ENCODE assay signal across 32 mouse cellular contexts in genomic region chr8:84144636-84145245, GRCm38 (mm10). TPM values are rescaled to one million over a fixed set of nuclear protein-coding genes. Genes with fewer than 3 reads are reported as not detected.
A peak's percentile ranks its signal among the peaks of the same experiment; 100 is the strongest.
DNase-seq lines count a peak whose midpoint lies in the region; TF ChIP-seq lines count a peak whose summit lies in the region.
"Had no signal": no experiment of that assay in that cellular context is flagged by ENCODE, and none has a peak within 500 bp of the region (broad histone marks: within the 10 kb centered on the region; RNA-seq: fewer than 3 reads in every experiment).

No protein-coding gene starts in this region.

- H3K9ac ChIP-seq in MEL (ENCODE audit: control insufficient read depth, low read depth, low read length, poor library complexity, severe bottlenecking) = no peak overlapping the region
- H3K9ac ChIP-seq: heart, embryonic 12.5 days; hindbrain, embryonic 14.5 days; limb, embryonic 13.5 days; lung, embryonic 15.5 days; midbrain, embryonic 12.5 days; neural tube, embryonic 13.5 days had no signal

- H3K27ac ChIP-seq in MEL (ENCODE audit: control insufficient read depth, low read depth, low read length) = no peak overlapping the region
- H3K27ac ChIP-seq: heart, adult 2 months; hindbrain, embryonic 14.5 days; left cerebral cortex, adult 2 months; limb, embryonic 13.5 days; lung, embryonic 15.5 days; midbrain, embryonic 12.5 days; neural tube, embryonic 13.5 days had no signal

- H3K4me1 ChIP-seq in MEL (ENCODE audit: control insufficient read depth in 1 of 2, insufficient read depth in 2 of 2, low read length in 2 of 2) = peaks cover 0 to 12% of the 10 kb centered on the region in 2 experiments; a peak in 2 of 4 replicates

- no peaks in the 10 kb centered on the region for H3K27me3 ChIP-seq in MEL (ENCODE audit: control insufficient read depth in 1 of 2, insufficient read depth in 2 of 2, low read length in 2 of 2)
- H3K27me3 ChIP-seq: heart, embryonic 12.5 days; limb, embryonic 13.5 days; lung, embryonic 15.5 days; megakaryocyte, embryonic 14.5 days; midbrain, embryonic 12.5 days; neural tube, embryonic 13.5 days had no signal

- no peak overlapping the region for H3K4me3 ChIP-seq in MEL (ENCODE audit: control insufficient read depth in 1 of 2, insufficient read depth in 1 of 2, low read depth in 2 of 2, low read length in 2 of 2)
- H3K4me3 ChIP-seq: heart, adult 2 months; heart, embryonic 12.5 days; left cerebral cortex, adult 2 months; limb, embryonic 13.5 days; lung, embryonic 15.5 days; megakaryocyte, embryonic 14.5 days; midbrain, embryonic 12.5 days; neural tube, embryonic 13.5 days had no signal

- H3K79me2 ChIP-seq in MEL (ENCODE audit: control insufficient read depth, insufficient read depth, low read length, poor library complexity) = peaks cover 4% of the 10 kb centered on the region; the same call in 1 of the 2 replicates

- no peak for TF ChIP-seq POLR2A in MEL (IDR thresholded peaks at IDR 0.05; ENCODE audit: control insufficient read depth in 1 of 2, insufficient read depth in 1 of 2, low read depth in 1 of 2, low read length in 2 of 2, poor library complexity in 1 of 2)

- peak; percentile 22 for DNase-seq in urinary bladder, postnatal 14 days (ENCODE audit: low spot score)
- no peak for DNase-seq in urinary bladder, postnatal 25 days (ENCODE audit: low spot score)
- DNase-seq in MEL (ENCODE audit: low read depth, low spot score) = peak; percentile 29
- peak; percentile 72 for DNase-seq in gonadal fat pad, adult 2 months (ENCODE audit: low read depth)
- DNase-seq in right cerebral cortex, postnatal 25 days = no peak
- DNase-seq in lung, postnatal 10 days = no peak
- DNase-seq in kidney, postnatal 25 days = no peak
- DNase-seq: adrenal gland, postnatal 25 days; cerebellum, adult 8-10 months; cerebellum, postnatal 36 days; gastrocnemius, postnatal 25 days; heart, adult 2 months; kidney, postnatal 14 days; lung, postnatal 36 days; retina, postnatal 1 day; right cerebral cortex, postnatal 4 days had no signal

- no peak for TF ChIP-seq CTCF in MEL (IDR thresholded peaks at IDR 0.05 in 2 of 3, conservative IDR thresholded peaks at IDR 0.05 in 1 of 3; ENCODE audit: control insufficient read depth in 1 of 3, insufficient read depth in 1 of 3, low read depth in 2 of 3, low read length in 3 of 3, poor library complexity in 1 of 3, severe bottlenecking in 1 of 3)

- TF ChIP-seq RAD21 in MEL (IDR thresholded peaks at IDR 0.05; ENCODE audit: low read depth, low read length) = no peak

- no peaks in the 10 kb centered on the region for H3K9me3 ChIP-seq in MEL (replicated peaks; ENCODE audit: insufficient read depth, low read length)
- H3K9me3 ChIP-seq: heart, embryonic 12.5 days; limb, embryonic 13.5 days; lung, embryonic 15.5 days; megakaryocyte, embryonic 14.5 days; midbrain, embryonic 12.5 days; neural tube, embryonic 13.5 days had no signal

- peaks cover 2 to 10% of the 10 kb centered on the region in 2 experiments; a peak in 3 of 4 replicates for H3K36me3 ChIP-seq in MEL (ENCODE audit: control insufficient read depth in 1 of 2, insufficient read depth in 2 of 2, low read length in 2 of 2)

- TF ChIP-seq EP300 in MEL (IDR thresholded peaks at IDR 0.05; ENCODE audit: low read depth in 1 of 2, low read length in 2 of 2) = no peak

TF ChIP-seq in MEL, 35 proteins besides CTCF, POLR2A, EP300 and RAD21:
- TF ChIP-seq ZC3H11A (IDR thresholded peaks at IDR 0.05; ENCODE audit: low read depth, low read length) = no peak
- TF ChIP-seq GATA1 (IDR thresholded peaks at IDR 0.05; ENCODE audit: low read depth, low read length) = peak; percentile 41
- TF ChIP-seq ZMIZ1 (IDR thresholded peaks at IDR 0.05; ENCODE audit: low read depth, low read length) = no peak

RNA-seq across cellular contexts. Expression of gene Cc2d1a, which starts 3.0 kb away (rescaled TPM):
- 7.3 and 9.1 TPM in 2 replicates for total RNA-seq in MEL (2012; rRNA removed)
- 10 to 100 TPM in 1 of 2 experiments, not detected in 1; 18.7 TPM for polyA plus RNA-seq in MEL (2012; ENCODE audit: insufficient read depth in 1 of 2, insufficient read length in 2 of 2, low read depth in 1 of 2, low replicate concordance in 2 of 2, missing spikeins in 1 of 2)
- polyA plus RNA-seq in gonadal fat pad, adult 2 months (2012; rRNA removed) = 25.4 and 25.7 TPM in 2 replicates

RNA-seq across cellular contexts. Expression of gene 4930432K21Rik, which starts 3.1 kb away (rescaled TPM):
- total RNA-seq in MEL (2012; rRNA removed) = 1.3 and 2.2 TPM in 2 replicates
- 1 to 10 TPM in 1 of 2 experiments, not detected in 1; 3.0 TPM for polyA plus RNA-seq in MEL (2012; ENCODE audit: insufficient read depth in 1 of 2, insufficient read length in 2 of 2, low read depth in 1 of 2, low replicate concordance in 2 of 2, missing spikeins in 1 of 2)
- polyA plus RNA-seq in gonadal fat pad, adult 2 months (2012; rRNA removed) = 2.4 TPM in 2 replicates
- total RNA-seq: gastrocnemius, postnatal 25 days had no signal

RNA-seq across cellular contexts. Expression of gene Podnl1, which starts 19.0 kb away (rescaled TPM):
- total RNA-seq in MEL (2012; rRNA removed) = 0.04 and 0.07 TPM in 2 replicates
- polyA plus RNA-seq in MEL (2012; ENCODE audit: insufficient read depth in 1 of 2, insufficient read length in 2 of 2, low read depth in 1 of 2, low replicate concordance in 2 of 2, missing spikeins in 1 of 2) = under 1 TPM in 1 of 2 experiments, not detected in 1; 0.08 TPM
- polyA plus RNA-seq in gonadal fat pad, adult 2 months (2012; rRNA removed) = 0.51 and 0.81 TPM in 2 replicates
- total RNA-seq: gastrocnemius, adult 18-20 months; gastrocnemius, postnatal 25 days; heart, adult 2 months; layer of hippocampus, adult 18-20 months; layer of hippocampus, postnatal 14 days; left cerebral cortex, adult 2 months; left cerebral cortex, postnatal 36 days had no signal
- polyA plus RNA-seq: embryonic facial prominence, embryonic 11.5 days; liver, embryonic 16.5 days had no signal

RNA-seq across cellular contexts. Expression of gene Dcaf15, which starts 40.2 kb away (rescaled TPM):
- total RNA-seq in MEL (2012; rRNA removed) = 34.4 and 37.0 TPM in 2 replicates
- polyA plus RNA-seq in MEL (2012; ENCODE audit: insufficient read depth in 1 of 2, insufficient read length in 2 of 2, low read depth in 1 of 2, low replicate concordance in 2 of 2, missing spikeins in 1 of 2) = 10 to 100 TPM in 1 of 2 experiments, not detected in 1; 56.1 TPM
- polyA plus RNA-seq in gonadal fat pad, adult 2 months (2012; rRNA removed) = 22.0 and 28.8 TPM in 2 replicates

RNA-seq across cellular contexts. Expression of gene Nanos3, which starts 40.3 kb away (rescaled TPM):
- total RNA-seq in MEL (2012; rRNA removed) = 0.56 and 2.0 TPM in 2 replicates
- polyA plus RNA-seq in MEL (2012; ENCODE audit: insufficient read depth in 1 of 2, insufficient read length in 2 of 2, low read depth in 1 of 2, low replicate concordance in 2 of 2, missing spikeins in 1 of 2) = 1 to 10 TPM in 1 of 2 experiments, not detected in 1; 1.7 TPM
- 0.95 and 1.4 TPM in 2 replicates for polyA plus RNA-seq in gonadal fat pad, adult 2 months (2012; rRNA removed)
- total RNA-seq: gastrocnemius, postnatal 25 days; hematopoietic stem cell, adult 5-6 weeks had no signal
- polyA plus RNA-seq: liver, embryonic 16.5 days; spleen, adult 2 months had no signal

Comparison
In these comparisons a context has a peak if more than half of its experiments do, and no peak if none do; other contexts are left out.
1. DNase-seq: peak in urinary bladder, postnatal 14 days (single experiment), MEL (single experiment) and gonadal fat pad, adult 2 months (single experiment); none in urinary bladder, postnatal 25 days (single experiment), right cerebral cortex, postnatal 25 days (single experiment), lung, postnatal 10 days (single experiment) and kidney, postnatal 25 days (0 of 2).